Mouse (Mus musculus): ENCODE measurements around the gene Ehd4. TPM values are rescaled to one million over a fixed set of nuclear protein-coding genes. Genes with fewer than 3 reads are reported as not detected.

Gene Ehd4
- total and polyA plus RNA-seq, 2 experiments from 2014 or later: 250 to 547 TPM

DNA sequence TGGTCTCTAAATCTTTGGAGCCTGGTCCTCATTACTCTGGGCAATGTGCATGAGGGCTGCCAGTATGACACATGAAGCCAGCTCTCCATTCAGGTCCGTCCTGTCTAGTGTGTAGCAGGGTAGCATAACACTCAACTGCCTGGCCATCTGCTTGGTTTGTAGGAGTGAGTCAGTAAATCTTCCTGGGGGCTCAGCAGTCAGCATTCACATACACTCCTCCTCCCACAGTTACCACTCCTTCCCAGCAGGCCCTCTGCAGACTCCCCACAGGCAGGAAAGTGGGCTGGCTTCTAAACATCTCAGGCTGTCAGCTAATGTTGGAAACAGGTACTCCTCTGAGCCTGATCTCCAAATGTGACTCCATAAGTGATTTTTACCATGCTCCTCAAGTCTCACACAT is 30.3 kb downstream of the Ehd4 start:
- H3K4me1 ChIP-seq (ENCODE audit: control insufficient read depth, insufficient read depth): peaks cover 67% of the 10 kb centered on the region
- DNase-seq (ENCODE audit: low spot score): no peak

GRCm38 (mm10) chr2:120122983-120123382 is 31.4 kb downstream of the Ehd4 start:
- WGBS: 47% methylated on average over 6 of the region's 6 CpGs
- Histone ChIP-seq H3K27me3 (ENCODE audit: control insufficient read depth, insufficient read depth, low read length) (no peaks in the 10 kb centered on the region), H3K4me3 (ENCODE audit: low read depth, low read length) (no peak overlapping the region), H3K27ac (ENCODE audit: low read depth) (peak overlapping the region; percentile 70), H3K36me3 (replicated peaks; ENCODE audit: control insufficient read depth, insufficient read depth, low read length) (peaks cover 55% of the 10 kb centered on the region), H3K9me3 (replicated peaks; ENCODE audit: control insufficient read depth, low read length) (no peaks in the 10 kb centered on the region), H3K4me1 (ENCODE audit: control insufficient read depth, insufficient read depth) (peaks cover 55% of the 10 kb centered on the region), H3K4me2 (ENCODE audit: low read depth, low read length) (no peak overlapping the region), H3K9ac (replicated peaks; ENCODE audit: low read depth, low read length) (no peak overlapping the region)
- no peak for DNase-seq (ENCODE audit: low spot score)
- TF ChIP-seq CTCF (IDR thresholded peaks at IDR 0.05; ENCODE audit: low read depth): no peak
- TF ChIP-seq EP300 (IDR thresholded peaks at IDR 0.05; ENCODE audit: low read depth): no peak
- no peak; the same call in 1 of the 2 replicates for ATAC-seq (ENCODE audit: insufficient read depth, low read depth)

More for the DNA sequence above, 30.3 kb downstream of the Ehd4 start:
- no peak overlapping the region for H3K4me2 ChIP-seq (ENCODE audit: low read depth, low read length)
- 46% methylated on average over 1 of the region's 1 CpGs for WGBS
- H3K27ac ChIP-seq (ENCODE audit: low read depth): peak overlapping the region; percentile 22
- no peaks in the 10 kb centered on the region for H3K9me3 ChIP-seq (replicated peaks; ENCODE audit: control insufficient read depth, low read length)
- no peak overlapping the region for H3K9ac ChIP-seq (replicated peaks; ENCODE audit: low read depth, low read length)
- H3K27me3 ChIP-seq (ENCODE audit: control insufficient read depth, insufficient read depth, low read length): no peaks in the 10 kb centered on the region
- TF ChIP-seq CTCF (IDR thresholded peaks at IDR 0.05; ENCODE audit: low read depth): no peak
- no peak for TF ChIP-seq EP300 (IDR thresholded peaks at IDR 0.05; ENCODE audit: low read depth)
- peaks cover 50% of the 10 kb centered on the region for H3K36me3 ChIP-seq (replicated peaks; ENCODE audit: control insufficient read depth, insufficient read depth, low read length)
- ATAC-seq (ENCODE audit: insufficient read depth, low read depth): no peak
- no peak overlapping the region for H3K4me3 ChIP-seq (ENCODE audit: low read depth, low read length)

DNA sequence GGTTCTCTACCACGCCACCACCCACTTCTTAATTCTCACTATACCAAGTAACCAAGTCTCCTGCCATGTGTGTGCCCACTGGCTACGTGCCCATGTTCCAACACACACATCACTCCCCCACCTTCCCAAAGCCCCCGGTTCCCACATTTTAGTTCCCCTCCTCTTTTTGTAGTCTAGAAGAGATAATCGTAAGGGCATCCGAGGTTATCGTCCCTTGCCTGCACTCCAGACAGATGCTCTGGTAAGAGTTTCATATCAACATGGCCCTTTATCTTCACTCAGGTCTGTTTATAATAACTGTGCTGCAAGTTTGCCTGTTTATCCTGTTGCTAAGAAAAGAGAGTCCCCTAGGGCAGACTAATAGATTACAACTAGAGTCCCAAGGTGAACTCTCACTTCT is 37.1 kb downstream of the Ehd4 start:
- Histone ChIP-seq H3K4me3 (ENCODE audit: low read depth, low read length) (no peak overlapping the region), H3K9me3 (replicated peaks; ENCODE audit: control insufficient read depth, low read length) (no peaks in the 10 kb centered on the region), H3K4me2 (ENCODE audit: low read depth, low read length) (no peak overlapping the region), H3K4me1 (ENCODE audit: control insufficient read depth, insufficient read depth) (peaks cover 41% of the 10 kb centered on the region), H3K36me3 (replicated peaks; ENCODE audit: control insufficient read depth, insufficient read depth, low read length) (peaks cover 39% of the 10 kb centered on the region), H3K27me3 (ENCODE audit: control insufficient read depth, insufficient read depth, low read length) (no peaks in the 10 kb centered on the region), H3K9ac (replicated peaks; ENCODE audit: low read depth, low read length) (no peak overlapping the region), H3K27ac (ENCODE audit: low read depth) (peak overlapping the region; percentile 43; the same call in 1 of the 2 replicates)
- TF ChIP-seq CTCF (IDR thresholded peaks at IDR 0.05; ENCODE audit: low read depth): no peak
- 56% methylated on average over 6 of the region's 6 CpGs for WGBS
- ATAC-seq (ENCODE audit: insufficient read depth, low read depth) (no peak), DNase-seq (ENCODE audit: low spot score) (no peak)

GRCm38 (mm10) chr2:120116362-120116761 is 38.0 kb downstream of the Ehd4 start:
- H3K4me2 ChIP-seq (ENCODE audit: low read depth, low read length): no peak overlapping the region
- TF ChIP-seq EP300 (IDR thresholded peaks at IDR 0.05; ENCODE audit: low read depth): no peak
- no peak for TF ChIP-seq CTCF (IDR thresholded peaks at IDR 0.05; ENCODE audit: low read depth)
- no peaks in the 10 kb centered on the region for H3K27me3 ChIP-seq (ENCODE audit: control insufficient read depth, insufficient read depth, low read length)
- ATAC-seq (ENCODE audit: insufficient read depth, low read depth) (no peak), DNase-seq (ENCODE audit: low spot score) (no peak)
- WGBS: 22% methylated on average over 1 of the region's 1 CpGs
- 0 out of 2 replicates have a peak overlapping the region, but pooled peaks have one; percentile 43 for H3K27ac ChIP-seq (ENCODE audit: low read depth)
- no peak overlapping the region for H3K9ac ChIP-seq (replicated peaks; ENCODE audit: low read depth, low read length)
- peaks cover 46% of the 10 kb centered on the region for H3K4me1 ChIP-seq (ENCODE audit: control insufficient read depth, insufficient read depth)
- H3K4me3 ChIP-seq (ENCODE audit: low read depth, low read length): no peak overlapping the region
- no peaks in the 10 kb centered on the region for H3K9me3 ChIP-seq (replicated peaks; ENCODE audit: control insufficient read depth, low read length)
- H3K36me3 ChIP-seq (replicated peaks; ENCODE audit: control insufficient read depth, insufficient read depth, low read length): peaks cover 45% of the 10 kb centered on the region

GRCm38 (mm10) chr2:120114977-120115376 is 39.4 kb downstream of the Ehd4 start:
- Histone ChIP-seq H3K4me2 (ENCODE audit: low read depth, low read length) (no peak overlapping the region), H3K9me3 (replicated peaks; ENCODE audit: control insufficient read depth, low read length) (no peaks in the 10 kb centered on the region), H3K9ac (replicated peaks; ENCODE audit: low read depth, low read length) (no peak overlapping the region), H3K27ac (ENCODE audit: low read depth) (peak overlapping the region; percentile 39; the same call in 1 of the 2 replicates), H3K4me3 (ENCODE audit: low read depth, low read length) (no peak overlapping the region), H3K27me3 (ENCODE audit: control insufficient read depth, insufficient read depth, low read length) (no peaks in the 10 kb centered on the region), H3K4me1 (ENCODE audit: control insufficient read depth, insufficient read depth) (peaks cover 55% of the 10 kb centered on the region), H3K36me3 (replicated peaks; ENCODE audit: control insufficient read depth, insufficient read depth, low read length) (peaks cover 37% of the 10 kb centered on the region)
- no peak for ATAC-seq (ENCODE audit: insufficient read depth, low read depth)
- TF ChIP-seq CTCF (IDR thresholded peaks at IDR 0.05; ENCODE audit: low read depth): no peak
- no peak for TF ChIP-seq EP300 (IDR thresholded peaks at IDR 0.05; ENCODE audit: low read depth)
- no peak for DNase-seq (ENCODE audit: low spot score)
- 81% methylated on average over 4 of the region's 4 CpGs for WGBS

DNA sequence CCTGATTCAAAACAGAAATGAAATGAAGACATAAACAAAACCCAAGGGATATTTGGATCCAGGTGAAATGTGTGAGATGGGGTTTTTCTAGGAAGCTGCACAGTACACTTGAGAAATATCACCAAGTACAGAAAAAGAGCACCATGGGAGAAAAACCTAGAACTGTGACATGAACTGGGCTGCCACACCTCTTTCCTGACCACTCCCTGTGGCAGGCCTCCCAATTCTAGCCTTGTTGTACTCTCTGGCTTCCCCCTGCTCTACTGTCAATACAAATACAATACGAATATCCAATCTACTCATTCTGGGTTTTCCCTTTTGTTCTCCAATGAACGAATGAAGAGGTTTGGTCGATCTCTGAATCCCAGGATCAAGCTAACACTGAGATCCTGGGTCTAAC is 40.4 kb downstream of the Ehd4 start:
- H3K27ac ChIP-seq (ENCODE audit: low read depth): peak overlapping the region; percentile 39
- H3K9ac ChIP-seq (replicated peaks; ENCODE audit: low read depth, low read length): no peak overlapping the region

More for the DNA sequence above, 40.4 kb downstream of the Ehd4 start:
- Histone ChIP-seq H3K4me3 (ENCODE audit: low read depth, low read length) (no peak overlapping the region), H3K27me3 (ENCODE audit: control insufficient read depth, insufficient read depth, low read length) (no peaks in the 10 kb centered on the region), H3K4me2 (ENCODE audit: low read depth, low read length) (no peak overlapping the region), H3K36me3 (replicated peaks; ENCODE audit: control insufficient read depth, insufficient read depth, low read length) (peaks cover 33% of the 10 kb centered on the region), H3K9me3 (replicated peaks; ENCODE audit: control insufficient read depth, low read length) (no peaks in the 10 kb centered on the region), H3K4me1 (ENCODE audit: control insufficient read depth, insufficient read depth) (peaks cover 58% of the 10 kb centered on the region)
- DNase-seq (ENCODE audit: low spot score) (no peak), ATAC-seq (ENCODE audit: insufficient read depth, low read depth) (no peak)
- TF ChIP-seq EP300 (IDR thresholded peaks at IDR 0.05; ENCODE audit: low read depth) (no peak), CTCF (IDR thresholded peaks at IDR 0.05; ENCODE audit: low read depth) (no peak)
- WGBS: 57% methylated on average over 3 of the region's 3 CpGs

Data from heart, postnatal 0 days (tissue).